In the genomic region with DNA sequence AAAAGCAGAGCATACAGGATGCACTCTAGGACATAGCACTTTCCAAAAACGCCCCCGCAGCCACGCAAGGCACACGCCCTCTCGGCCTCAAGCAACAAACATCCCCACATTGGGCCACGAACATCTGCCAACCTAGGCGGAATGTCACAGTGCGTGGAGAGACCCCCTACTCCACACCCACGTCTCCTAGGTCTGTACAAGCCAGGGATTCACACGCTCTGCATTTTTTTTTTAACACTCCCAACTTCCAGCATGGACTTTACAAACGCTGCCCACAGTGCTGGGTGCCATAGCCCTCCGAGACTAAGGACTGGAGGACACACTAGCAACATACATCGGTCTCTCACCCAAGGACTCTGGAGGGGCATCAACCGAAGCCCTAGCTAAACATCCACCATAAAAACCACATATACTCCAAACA, we compare ENCODE assay signal across 8 mouse cellular contexts. TPM values are rescaled to one million over a fixed set of nuclear protein-coding genes. Genes with fewer than 3 reads are reported as not detected.
A peak's percentile ranks its signal among the peaks of the same experiment; 100 is the strongest.
DNase-seq lines count a peak whose midpoint lies in the region; ATAC-seq and TF ChIP-seq lines count a peak whose summit lies in the region.

No protein-coding gene starts in this region.

- H3K9ac ChIP-seq in liver, adult 2 months (ENCODE audit: low read depth, low read length): peak overlapping the region; percentile 81
- H3K9ac ChIP-seq in embryonic facial prominence, embryonic 13.5 days: peak overlapping the region; percentile 77
- H3K9ac ChIP-seq in intestine, embryonic 14.5 days (ENCODE audit: low read length): peak overlapping the region; percentile 58
- H3K9ac ChIP-seq in midbrain, embryonic 14.5 days (replicated peaks; ENCODE audit: low read length): peak overlapping the region; percentile 53

- peak overlapping the region; percentile 94 for H3K4me2 ChIP-seq in embryonic facial prominence, embryonic 13.5 days
- peak overlapping the region; percentile 95 for H3K4me2 ChIP-seq in intestine, embryonic 14.5 days (ENCODE audit: low read length)
- H3K4me2 ChIP-seq in midbrain, embryonic 14.5 days (ENCODE audit: low read length): peak overlapping the region; percentile 96

- no peaks in the 10 kb centered on the region for H3K9me3 ChIP-seq in embryonic facial prominence, embryonic 13.5 days
- no peaks in the 10 kb centered on the region for H3K9me3 ChIP-seq in intestine, embryonic 14.5 days (ENCODE audit: control insufficient read depth, low read length)
- H3K9me3 ChIP-seq in midbrain, embryonic 14.5 days (ENCODE audit: control insufficient read depth, low read length): no peaks in the 10 kb centered on the region

- TF ChIP-seq CTCF in liver, adult 2 months (IDR thresholded peaks at IDR 0.05; ENCODE audit: low read depth, low read length): no peak

- peak overlapping the region; percentile 74 for H3K4me3 ChIP-seq in liver, adult 2 months (ENCODE audit: insufficient read depth, low read depth, low read length)
- peak overlapping the region; percentile 58 for H3K4me3 ChIP-seq in embryonic facial prominence, embryonic 13.5 days
- H3K4me3 ChIP-seq in intestine, embryonic 14.5 days (ENCODE audit: low read depth, low read length): peak overlapping the region; percentile 62
- H3K4me3 ChIP-seq in midbrain, embryonic 14.5 days (replicated peaks; ENCODE audit: low read depth, low read length): peak overlapping the region; percentile 55

- no peak for DNase-seq in liver, adult 2 months (ENCODE audit: extremely low read depth, low read depth, low spot score)
- no peak for DNase-seq in liver
- DNase-seq in intestine, embryonic 14.5 days (ENCODE audit: low spot score): no peak
- no peak for DNase-seq in midbrain, embryonic 14.5 days
- DNase-seq in frontal cortex, postnatal 14 days (ENCODE audit: low spot score in 2 of 2): no peak
- DNase-seq in embryo, embryonic 11 days: no peak
- DNase-seq in frontal cortex, adult 2 months (ENCODE audit: extremely low spot score in 1 of 2, low spot score in 1 of 2): no peak

- H3K27me3 ChIP-seq in liver, adult 2 months (ENCODE audit: control insufficient read depth, insufficient read depth, low read length): no peaks in the 10 kb centered on the region
- no peaks in the 10 kb centered on the region for H3K27me3 ChIP-seq in embryonic facial prominence, embryonic 13.5 days
- no peaks in the 10 kb centered on the region for H3K27me3 ChIP-seq in intestine, embryonic 14.5 days (replicated peaks; ENCODE audit: control insufficient read depth, insufficient read depth, low read length)
- H3K27me3 ChIP-seq in midbrain, embryonic 14.5 days (ENCODE audit: control insufficient read depth, insufficient read depth, low read length): peaks cover 63% of the 10 kb centered on the region

- no peak for TF ChIP-seq POLR2A in liver, adult 2 months (IDR thresholded peaks at IDR 0.05; ENCODE audit: extremely low read depth, insufficient read depth, low read length)

- H3K36me3 ChIP-seq in liver, adult 2 months (ENCODE audit: control insufficient read depth, insufficient read depth, low read length): no peaks in the 10 kb centered on the region
- peaks cover 27% of the 10 kb centered on the region for H3K36me3 ChIP-seq in embryonic facial prominence, embryonic 13.5 days
- no peaks in the 10 kb centered on the region for H3K36me3 ChIP-seq in intestine, embryonic 14.5 days (ENCODE audit: control insufficient read depth, insufficient read depth, low read length)
- no peaks in the 10 kb centered on the region for H3K36me3 ChIP-seq in midbrain, embryonic 14.5 days (ENCODE audit: control insufficient read depth, insufficient read depth, low read length)

- WGBS in liver, adult 2 months: 11% methylated on average over 14 of the region's 14 CpGs
- 1% methylated on average over 14 of the region's 14 CpGs for WGBS in embryonic facial prominence, embryonic 13.5 days
- WGBS in intestine, embryonic 14.5 days: 2% methylated on average over 14 of the region's 14 CpGs
- 4% methylated on average over 14 of the region's 14 CpGs for WGBS in midbrain, embryonic 14.5 days

- no peak for ATAC-seq in embryonic facial prominence, embryonic 13.5 days (ENCODE audit: insufficient number of reproducible peaks, insufficient read depth, low FRiP score, low TSS enrichment, low read depth)
- ATAC-seq in intestine, embryonic 14.5 days (replicated peaks; ENCODE audit: low FRiP score, low TSS enrichment, low read depth): no peak
- no peak for ATAC-seq in midbrain, embryonic 14.5 days (ENCODE audit: low FRiP score, low TSS enrichment)

- no peaks in the 10 kb centered on the region for H3K79me2 ChIP-seq in liver, adult 2 months (ENCODE audit: control insufficient read depth, insufficient read depth, low read length)

- H3K27ac ChIP-seq in liver, adult 2 months (replicated peaks; ENCODE audit: insufficient read depth, low read depth, low read length): peak overlapping the region; percentile 79
- peak overlapping the region; percentile 99 for H3K27ac ChIP-seq in embryonic facial prominence, embryonic 13.5 days
- H3K27ac ChIP-seq in intestine, embryonic 14.5 days (ENCODE audit: low read depth): peak overlapping the region; percentile 94
- no peak overlapping the region for H3K27ac ChIP-seq in midbrain, embryonic 14.5 days (replicated peaks; ENCODE audit: low read depth, low read length)

- H3K4me1 ChIP-seq in liver, adult 2 months (ENCODE audit: control insufficient read depth, insufficient read depth, low read length): peaks cover 8% of the 10 kb centered on the region; the same call in 1 of the 2 replicates
- peaks cover 71% of the 10 kb centered on the region for H3K4me1 ChIP-seq in embryonic facial prominence, embryonic 13.5 days
- peaks cover 57% of the 10 kb centered on the region for H3K4me1 ChIP-seq in intestine, embryonic 14.5 days (replicated peaks; ENCODE audit: control insufficient read depth, insufficient read depth, low read length)
- H3K4me1 ChIP-seq in midbrain, embryonic 14.5 days (ENCODE audit: control insufficient read depth, insufficient read depth, low read length): peaks cover 13% of the 10 kb centered on the region; the same call in 1 of the 2 replicates

RNA-seq across cellular contexts. Expression of a gene that starts 11.8 kb away (rescaled TPM):
- total RNA-seq in liver, adult 2 months (2014; rRNA removed): 1.5 and 2.0 TPM in 2 replicates
- 5.3 and 6.0 TPM in 2 replicates for polyA plus RNA-seq in liver, adult 2 months (2012; rRNA removed)
- polyA plus RNA-seq in embryonic facial prominence, embryonic 13.5 days (2015; fragmentation: Nextera tagmentation; extraction: Ambion mirVana): 135 and 143 TPM in 2 replicates
- polyA plus RNA-seq in intestine, embryonic 14.5 days (2014; fragmentation: Nextera tagmentation; extraction: Ambion mirVana): 16.4 and 17.1 TPM in 2 replicates
- polyA plus RNA-seq in midbrain, embryonic 14.5 days (2014; fragmentation: Nextera tagmentation; extraction: Ambion mirVana): 2.3 and 3.6 TPM in 2 replicates
- polyA plus RNA-seq in frontal cortex, adult 2 months (2012; rRNA removed): 10.5 and 11.2 TPM in 2 replicates

RNA-seq across cellular contexts. Expression of a gene that starts 13.7 kb away (rescaled TPM):
- 1.3 and 2.2 TPM in 2 replicates for total RNA-seq in liver, adult 2 months (2014; rRNA removed)
- 1.7 and 1.8 TPM in 2 replicates for polyA plus RNA-seq in liver, adult 2 months (2012; rRNA removed)
- polyA plus RNA-seq in embryonic facial prominence, embryonic 13.5 days (2015; fragmentation: Nextera tagmentation; extraction: Ambion mirVana): 3.0 and 3.3 TPM in 2 replicates
- 13.3 and 13.5 TPM in 2 replicates for polyA plus RNA-seq in intestine, embryonic 14.5 days (2014; fragmentation: Nextera tagmentation; extraction: Ambion mirVana)
- polyA plus RNA-seq in midbrain, embryonic 14.5 days (2014; fragmentation: Nextera tagmentation; extraction: Ambion mirVana): 0.57 and 0.78 TPM in 2 replicates
- 0.74 and 0.84 TPM in 2 replicates for polyA plus RNA-seq in frontal cortex, adult 2 months (2012; rRNA removed)

RNA-seq across cellular contexts. Expression of a gene that starts 24.9 kb away (rescaled TPM):
- not detected in 2 replicates for total RNA-seq in liver, adult 2 months (2014; rRNA removed)
- 0.05 TPM in 1 of 2 replicates, not detected in the other for polyA plus RNA-seq in liver, adult 2 months (2012; rRNA removed)
- polyA plus RNA-seq in embryonic facial prominence, embryonic 13.5 days (2015; fragmentation: Nextera tagmentation; extraction: Ambion mirVana): 1.9 and 2.3 TPM in 2 replicates
- 0.11 and 0.19 TPM in 2 replicates for polyA plus RNA-seq in intestine, embryonic 14.5 days (2014; fragmentation: Nextera tagmentation; extraction: Ambion mirVana)
- polyA plus RNA-seq in midbrain, embryonic 14.5 days (2014; fragmentation: Nextera tagmentation; extraction: Ambion mirVana): 0.09 TPM in 1 of 2 replicates, not detected in the other
- polyA plus RNA-seq in frontal cortex, adult 2 months (2012; rRNA removed): 0.08 and 0.15 TPM in 2 replicates

RNA-seq across cellular contexts. Expression of a gene that starts 33.8 kb away (rescaled TPM):
- total RNA-seq in liver, adult 2 months (2014; rRNA removed): 8.5 and 10.1 TPM in 2 replicates
- polyA plus RNA-seq in liver, adult 2 months (2012; rRNA removed): 44.3 and 51.4 TPM in 2 replicates
- polyA plus RNA-seq in embryonic facial prominence, embryonic 13.5 days (2015; fragmentation: Nextera tagmentation; extraction: Ambion mirVana): 60.3 and 67.3 TPM in 2 replicates
- 65.3 and 67.1 TPM in 2 replicates for polyA plus RNA-seq in intestine, embryonic 14.5 days (2014; fragmentation: Nextera tagmentation; extraction: Ambion mirVana)
- 51.9 and 53.3 TPM in 2 replicates for polyA plus RNA-seq in midbrain, embryonic 14.5 days (2014; fragmentation: Nextera tagmentation; extraction: Ambion mirVana)
- 46.2 and 48.9 TPM in 2 replicates for polyA plus RNA-seq in frontal cortex, adult 2 months (2012; rRNA removed)

RNA-seq across cellular contexts. Expression of a gene that starts 40.9 kb away (rescaled TPM):
- 47.6 and 449 TPM in 2 replicates for total RNA-seq in liver, adult 2 months (2014; rRNA removed)
- 107 and 123 TPM in 2 replicates for polyA plus RNA-seq in liver, adult 2 months (2012; rRNA removed)
- 89.6 and 102 TPM in 2 replicates for polyA plus RNA-seq in embryonic facial prominence, embryonic 13.5 days (2015; fragmentation: Nextera tagmentation; extraction: Ambion mirVana)
- 52.3 and 53.6 TPM in 2 replicates for polyA plus RNA-seq in intestine, embryonic 14.5 days (2014; fragmentation: Nextera tagmentation; extraction: Ambion mirVana)
- 25.9 and 28.1 TPM in 2 replicates for polyA plus RNA-seq in midbrain, embryonic 14.5 days (2014; fragmentation: Nextera tagmentation; extraction: Ambion mirVana)
- polyA plus RNA-seq in frontal cortex, adult 2 months (2012; rRNA removed): 32.9 and 42.0 TPM in 2 replicates
